Mouse (Mus musculus): Measurements from ENCODE around the gene Olfr222. TPM values are rescaled to one million over a fixed set of nuclear protein-coding genes. Genes with fewer than 3 reads are reported as not detected.

Gene Olfr222
- polyA plus RNA-seq (2014; fragmentation: Illumina TruSeq; extraction: RNeasy Lipid Tissue Mini Kit (QIAGEN cat#74804); ENCODE audit: insufficient read depth, low read depth, low replicate concordance): not detected

GRCm38 (mm10) chr11:59576135-59576534 is at the start of gene Olfr222:
Gene Olfr222, minus strand, starts transcription at chr11:59576235.

GRCm38 (mm10) chr11:59593189-59593588 is 17.2 kb upstream of the Olfr222 start, which contains the start of gene Olfr223:
Gene Olfr223, minus strand, starts transcription at chr11:59593289.

GRCm38 (mm10) chr11:59541324-59541723 is 34.7 kb downstream of the Olfr222 start, which contains the start of gene Nlrp3:
Gene Nlrp3, plus strand, starts transcription at chr11:59541568.

GRCm38 (mm10) chr11:59526472-59527080 is 49.5 kb downstream of the Olfr222 start, which contains the start of gene Zkscan17:
Gene Zkscan17, minus strand, starts transcription at chr11:59526751.

Other genes starting within 250 kb of the Olfr222 start
- not detected for gene Prss38, start 200.6 kb downstream of the Olfr222 start, polyA plus RNA-seq (2014; fragmentation: Illumina TruSeq; extraction: RNeasy Lipid Tissue Mini Kit (QIAGEN cat#74804); ENCODE audit: insufficient read depth, low read depth, low replicate concordance)
- gene Jmjd4, start 126.2 kb downstream of the Olfr222 start, polyA plus RNA-seq (2014; fragmentation: Illumina TruSeq; extraction: RNeasy Lipid Tissue Mini Kit (QIAGEN cat#74804); ENCODE audit: insufficient read depth, low read depth, low replicate concordance): 3.5 TPM
- gene Snap47, start 125.0 kb downstream of the Olfr222 start, polyA plus RNA-seq (2014; fragmentation: Illumina TruSeq; extraction: RNeasy Lipid Tissue Mini Kit (QIAGEN cat#74804); ENCODE audit: insufficient read depth, low read depth, low replicate concordance): 25.7 TPM
- 3.1 TPM for gene Zfp867, start 103.8 kb downstream of the Olfr222 start, polyA plus RNA-seq (2014; fragmentation: Illumina TruSeq; extraction: RNeasy Lipid Tissue Mini Kit (QIAGEN cat#74804); ENCODE audit: insufficient read depth, low read depth, low replicate concordance)
- 8.4 TPM for gene Zkscan17, start 49.5 kb downstream of the Olfr222 start, polyA plus RNA-seq (2014; fragmentation: Illumina TruSeq; extraction: RNeasy Lipid Tissue Mini Kit (QIAGEN cat#74804); ENCODE audit: insufficient read depth, low read depth, low replicate concordance)
- 0.93 TPM for gene Nlrp3, start 34.7 kb downstream of the Olfr222 start, polyA plus RNA-seq (2014; fragmentation: Illumina TruSeq; extraction: RNeasy Lipid Tissue Mini Kit (QIAGEN cat#74804); ENCODE audit: insufficient read depth, low read depth, low replicate concordance)
- not detected for gene Olfr223, start 17.1 kb upstream of the Olfr222 start, polyA plus RNA-seq (2014; fragmentation: Illumina TruSeq; extraction: RNeasy Lipid Tissue Mini Kit (QIAGEN cat#74804); ENCODE audit: insufficient read depth, low read depth, low replicate concordance)
- gene Mprip, start 85.1 kb upstream of the Olfr222 start, polyA plus RNA-seq (2014; fragmentation: Illumina TruSeq; extraction: RNeasy Lipid Tissue Mini Kit (QIAGEN cat#74804); ENCODE audit: insufficient read depth, low read depth, low replicate concordance): 166 TPM
- 0.27 TPM for gene Pld6, start 211.4 kb upstream of the Olfr222 start, polyA plus RNA-seq (2014; fragmentation: Illumina TruSeq; extraction: RNeasy Lipid Tissue Mini Kit (QIAGEN cat#74804); ENCODE audit: insufficient read depth, low read depth, low replicate concordance)
- 19.0 TPM for gene Flcn, start 233.8 kb upstream of the Olfr222 start, polyA plus RNA-seq (2014; fragmentation: Illumina TruSeq; extraction: RNeasy Lipid Tissue Mini Kit (QIAGEN cat#74804); ENCODE audit: insufficient read depth, low read depth, low replicate concordance)

Measured in lung, adult 10 weeks (tissue).